Mouse (Mus musculus): ENCODE measurements around the gene Susd2. TPM values are rescaled to one million over a fixed set of nuclear protein-coding genes. Genes with fewer than 3 reads are reported as not detected.

Gene Susd2
- polyA plus RNA-seq, 1 experiment: 261 TPM

GRCm38 (mm10) chr10:75667115-75667910 lies 23.5 kb upstream of the Susd2 start:
- Histone ChIP-seq H3K27me3 (ENCODE audit: control insufficient read depth, insufficient read depth, low read length) (no peaks in the 10 kb centered on the region), H3K4me3 (ENCODE audit: low read depth, low read length) (peak overlapping the region; percentile 85), H3K4me1 (ENCODE audit: control insufficient read depth, insufficient read depth, insufficient read length, low read length) (peaks cover 7% of the 10 kb centered on the region), H3K27ac (ENCODE audit: insufficient read depth, low read depth, low read length) (peak overlapping the region; percentile 60), H3K36me3 (ENCODE audit: control insufficient read depth, insufficient read depth, low read length) (peaks cover 3% of the 10 kb centered on the region; the same call in 1 of the 2 replicates)
- 4% methylated on average over 63 of the region's 63 CpGs for WGBS
- peak; percentile 47; the same call in 1 of the 2 replicates for TF ChIP-seq POLR2A (IDR thresholded peaks at IDR 0.05; ENCODE audit: low read depth, low read length)
- no peak for TF ChIP-seq CTCF (IDR thresholded peaks at IDR 0.05; ENCODE audit: extremely low read depth, insufficient read length, insufficient replicate concordance, low read depth, low read length)

DNA sequence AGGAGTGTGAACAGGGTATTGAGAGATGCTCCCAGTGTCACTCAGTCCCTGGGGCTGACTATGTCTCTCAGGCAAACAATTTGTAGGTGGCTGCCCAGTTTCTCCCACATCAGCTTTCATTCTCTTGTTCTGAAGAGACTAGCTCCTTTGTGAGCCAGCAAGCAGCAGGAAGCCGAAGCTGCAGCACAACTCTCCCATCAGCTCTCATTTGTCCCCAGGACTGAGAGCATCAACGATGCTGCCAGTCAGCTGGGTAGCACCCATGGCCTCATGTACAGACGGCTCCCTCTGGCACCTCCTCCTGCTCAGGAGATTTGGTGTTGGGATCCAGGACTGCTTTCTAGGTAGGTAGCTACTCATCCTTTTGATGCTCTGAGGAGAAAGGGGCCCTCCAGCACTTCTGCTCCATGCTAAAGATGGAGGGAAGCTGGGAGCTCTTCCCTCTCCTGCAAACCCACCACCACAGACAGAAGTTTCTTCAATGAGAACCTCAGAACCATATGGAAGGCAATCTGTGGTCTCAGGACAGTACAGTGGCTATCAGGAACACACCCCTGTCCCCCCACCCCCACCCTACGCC lies 22.7 kb upstream of the Susd2 start:
- Histone ChIP-seq H3K36me3 (ENCODE audit: control insufficient read depth, insufficient read depth, low read length) (peaks cover 8% of the 10 kb centered on the region; the same call in 1 of the 2 replicates), H3K27me3 (ENCODE audit: control insufficient read depth, insufficient read depth, low read length) (no peaks in the 10 kb centered on the region), H3K27ac (ENCODE audit: insufficient read depth, low read depth, low read length) (no peak overlapping the region), H3K4me1 (ENCODE audit: control insufficient read depth, insufficient read depth, insufficient read length, low read length) (peaks cover 7% of the 10 kb centered on the region), H3K4me3 (ENCODE audit: low read depth, low read length) (peak overlapping the region; percentile 85)
- WGBS: 63% methylated on average over 4 of the region's 4 CpGs
- TF ChIP-seq CTCF (IDR thresholded peaks at IDR 0.05; ENCODE audit: extremely low read depth, insufficient read length, insufficient replicate concordance, low read depth, low read length) (no peak), POLR2A (IDR thresholded peaks at IDR 0.05; ENCODE audit: low read depth, low read length) (no peak)

- H3K27ac ChIP-seq (ENCODE audit: insufficient read depth, low read depth, low read length): no peak overlapping the region
- H3K36me3 ChIP-seq (ENCODE audit: control insufficient read depth, insufficient read depth, low read length): peaks cover 11% of the 10 kb centered on the region
- peaks cover 7% of the 10 kb centered on the region for H3K4me1 ChIP-seq (ENCODE audit: control insufficient read depth, insufficient read depth, insufficient read length, low read length)
- 87% methylated on average over 6 of the region's 6 CpGs for WGBS
- no peak overlapping the region for H3K4me3 ChIP-seq (ENCODE audit: low read depth, low read length)
- TF ChIP-seq CTCF (IDR thresholded peaks at IDR 0.05; ENCODE audit: extremely low read depth, insufficient read length, insufficient replicate concordance, low read depth, low read length) (no peak), POLR2A (IDR thresholded peaks at IDR 0.05; ENCODE audit: low read depth, low read length) (no peak)
- no peaks in the 10 kb centered on the region for H3K27me3 ChIP-seq (ENCODE audit: control insufficient read depth, insufficient read depth, low read length)
These were observed 21.0 kb upstream of the Susd2 start for GRCm38 (mm10) chr10:75664673-75665270.

- Histone ChIP-seq H3K4me3 (ENCODE audit: low read depth, low read length) (no peak overlapping the region), H3K36me3 (ENCODE audit: control insufficient read depth, insufficient read depth, low read length) (peaks cover 16% of the 10 kb centered on the region)
- 91% methylated on average over 4 of the region's 4 CpGs for WGBS
These were observed 18.8 kb upstream of the Susd2 start for GRCm38 (mm10) chr10:75662575-75662974.

DNA sequence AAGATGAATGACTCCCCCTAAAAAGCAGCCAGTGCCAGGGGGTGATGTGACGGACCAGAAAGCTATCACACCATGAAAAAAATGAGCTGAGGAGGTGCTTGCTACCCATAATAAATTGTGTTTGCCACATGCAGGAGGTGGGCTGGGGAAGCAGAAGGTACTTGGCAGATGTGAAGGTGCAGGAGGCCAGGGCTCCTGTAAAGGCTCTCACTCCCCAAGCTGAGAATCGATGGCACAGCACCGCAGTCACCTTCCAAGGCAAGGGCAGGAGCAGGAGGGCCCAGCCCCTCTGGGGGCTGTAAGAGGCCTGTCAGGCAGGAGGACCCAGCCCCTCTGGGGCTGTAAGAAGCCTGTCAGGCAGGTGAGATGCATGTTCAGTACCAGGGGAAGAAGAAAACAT lies 18.1 kb upstream of the Susd2 start:
- Histone ChIP-seq H3K27ac (ENCODE audit: insufficient read depth, low read depth, low read length) (no peak overlapping the region), H3K27me3 (ENCODE audit: control insufficient read depth, insufficient read depth, low read length) (no peaks in the 10 kb centered on the region), H3K36me3 (ENCODE audit: control insufficient read depth, insufficient read depth, low read length) (peaks cover 23% of the 10 kb centered on the region), H3K4me3 (ENCODE audit: low read depth, low read length) (no peak overlapping the region), H3K4me1 (ENCODE audit: control insufficient read depth, insufficient read depth, insufficient read length, low read length) (peaks cover under 1% of the 10 kb centered on the region; the same call in 1 of the 2 replicates)
- no peak for TF ChIP-seq CTCF (IDR thresholded peaks at IDR 0.05; ENCODE audit: extremely low read depth, insufficient read length, insufficient replicate concordance, low read depth, low read length)
- TF ChIP-seq POLR2A (IDR thresholded peaks at IDR 0.05; ENCODE audit: low read depth, low read length): no peak
- WGBS: 94% methylated on average over 3 of the region's 3 CpGs

More at GRCm38 (mm10) chr10:75662575-75662974, 18.8 kb upstream of the Susd2 start:
- Histone ChIP-seq H3K27ac (ENCODE audit: insufficient read depth, low read depth, low read length) (no peak overlapping the region), H3K27me3 (ENCODE audit: control insufficient read depth, insufficient read depth, low read length) (no peaks in the 10 kb centered on the region), H3K4me1 (ENCODE audit: control insufficient read depth, insufficient read depth, insufficient read length, low read length) (peaks cover 3% of the 10 kb centered on the region; the same call in 1 of the 2 replicates)
- TF ChIP-seq CTCF (IDR thresholded peaks at IDR 0.05; ENCODE audit: extremely low read depth, insufficient read length, insufficient replicate concordance, low read depth, low read length) (no peak), POLR2A (IDR thresholded peaks at IDR 0.05; ENCODE audit: low read depth, low read length) (no peak)

GRCm38 (mm10) chr10:75661381-75661780 lies 17.6 kb upstream of the Susd2 start:
- Histone ChIP-seq H3K4me1 (ENCODE audit: control insufficient read depth, insufficient read depth, insufficient read length, low read length) (no peaks in the 10 kb centered on the region; the same call in 1 of the 2 replicates), H3K27ac (ENCODE audit: insufficient read depth, low read depth, low read length) (no peak overlapping the region), H3K36me3 (ENCODE audit: control insufficient read depth, insufficient read depth, low read length) (peaks cover 28% of the 10 kb centered on the region), H3K4me3 (ENCODE audit: low read depth, low read length) (no peak overlapping the region), H3K27me3 (ENCODE audit: control insufficient read depth, insufficient read depth, low read length) (no peaks in the 10 kb centered on the region)
- no peak for TF ChIP-seq CTCF (IDR thresholded peaks at IDR 0.05; ENCODE audit: extremely low read depth, insufficient read length, insufficient replicate concordance, low read depth, low read length)
- no peak for TF ChIP-seq POLR2A (IDR thresholded peaks at IDR 0.05; ENCODE audit: low read depth, low read length)
- 90% methylated on average over 6 of the region's 6 CpGs for WGBS

- H3K4me3 ChIP-seq (ENCODE audit: low read depth, low read length): no peak overlapping the region
- peaks cover 53% of the 10 kb centered on the region for H3K36me3 ChIP-seq (ENCODE audit: control insufficient read depth, insufficient read depth, low read length)
- TF ChIP-seq POLR2A (IDR thresholded peaks at IDR 0.05; ENCODE audit: low read depth, low read length) (no peak), CTCF (IDR thresholded peaks at IDR 0.05; ENCODE audit: extremely low read depth, insufficient read length, insufficient replicate concordance, low read depth, low read length) (no peak)
- WGBS: 97% methylated on average over 7 of the region's 7 CpGs
- no peaks in the 10 kb centered on the region for H3K27me3 ChIP-seq (ENCODE audit: control insufficient read depth, insufficient read depth, low read length)
- peaks cover 7% of the 10 kb centered on the region for H3K4me1 ChIP-seq (ENCODE audit: control insufficient read depth, insufficient read depth, insufficient read length, low read length)
- no peak overlapping the region for H3K27ac ChIP-seq (ENCODE audit: insufficient read depth, low read depth, low read length)
These were observed 14.0 kb upstream of the Susd2 start for GRCm38 (mm10) chr10:75657772-75658171.
